Mouse (Mus musculus) limb, embryonic 14.5 days (tissue): Measurements from ENCODE around the gene Rap1gap. TPM values are rescaled to one million over a fixed set of nuclear protein-coding genes. Genes with fewer than 3 reads are reported as not detected.

ENCODE experiments used
- ATAC-seq: fragments of 200-750 bp; cut with Nextera tagmentation; 2 replicates; pipeline ENCODE4 v1.8.0; 2017; ENCODE audit warnings: low read depth, moderate number of reproducible peaks, moderate TSS enrichment; ENCODE audit not compliant: low FRiP score
- DNase-seq: peaks from one replicate; pipeline ENCODE4 v3.0.0-alpha.2; 2015; ENCODE audit warnings: low spot score
- H3K27ac ChIP-seq: fragments of 300-500 bp; sonication (generic); replicated peaks from 2 replicates; pipeline ENCODE4 v1.5.1; 2014; ENCODE audit warnings: low read depth, mild to moderate bottlenecking, low read length, moderate library complexity, mixed read lengths
- H3K27me3 ChIP-seq: fragments of 300-500 bp; sonication (generic); 2 replicates; pipeline ENCODE4 v1.6.1; 2014; ENCODE audit warnings: low read length, mixed read lengths; ENCODE audit not compliant: control insufficient read depth, insufficient read depth
- H3K36me3 ChIP-seq: fragments of 300-500 bp; sonication (generic); 2 replicates; pipeline ENCODE4 v1.6.1; 2014; ENCODE audit warnings: mild to moderate bottlenecking, low read length, moderate library complexity, mixed read lengths; ENCODE audit not compliant: control insufficient read depth, insufficient read depth
- H3K4me1 ChIP-seq: fragments of 300-500 bp; sonication (generic); 2 replicates; pipeline ENCODE4 v1.6.1; 2014; ENCODE audit warnings: antibody characterized with exemption, low read length, mixed read lengths; ENCODE audit not compliant: control insufficient read depth, insufficient read depth
- H3K4me2 ChIP-seq: fragments of 300-500 bp; sonication (generic); replicated peaks from 2 replicates; pipeline ENCODE4 v1.6.1; 2014; ENCODE audit warnings: low read depth, mild to moderate bottlenecking, low read length, moderate library complexity; ENCODE audit not compliant: severe bottlenecking
- H3K4me3 ChIP-seq: fragments of 300-500 bp; sonication (generic); replicated peaks from 2 replicates; pipeline ENCODE4 v1.5.1; 2014; ENCODE audit warnings: low read length
- H3K9ac ChIP-seq: fragments of 300-500 bp; sonication (generic); 2 replicates; pipeline ENCODE4 v1.6.1; 2014; ENCODE audit warnings: mild to moderate bottlenecking, low read depth, low read length, moderate library complexity; ENCODE audit not compliant: severe bottlenecking
- H3K9me3 ChIP-seq: fragments of 300-500 bp; sonication (generic); 2 replicates; pipeline ENCODE4 v1.6.1; 2016; ENCODE audit warnings: low read length; ENCODE audit not compliant: control insufficient read depth
- POLR2A ChIP-seq: fragments of 200-500 bp; IDR thresholded peaks from 2 replicates; pipeline ENCODE4 v1.8.0; 2012; ENCODE audit warnings: inconsistent platforms, mild to moderate bottlenecking, moderate library complexity, borderline replicate concordance; ENCODE audit not compliant: insufficient read depth, insufficient read length; ENCODE audit errors: extremely low read depth
- WGBS: fragments of 180-500 bp; shearing (Covaris S2); extraction: QIAGEN DNeasy Blood & Tissue Kit; methylation state at CpG from one replicate; pipeline ENCODE4 v1.1.7; 2014; 5-methylcytosine and 5-hydroxymethylcytosine counted together
- polyA plus RNA-seq, 2 experiments: library from polyadenylated mRNA; depleted of rRNA in 1 of 2; stranded (reverse) in 1 of 2; unstranded in 1 of 2; fragments of >200 nt; fragmentation: Nextera tagmentation in 1 of 2; extraction: Ambion mirVana in 1 of 2; gene quantifications; 2 replicates each; pipeline versions ENCODE4 v1.2.1 to v1.2.3; 2012 to 2014

Rap1gap gene
- polyA plus RNA-seq, 2 experiments, result 11.9 to 35.2 TPM

GRCm38 (mm10) chr4:137630153-137630552 is 34.4 kb upstream of the Rap1gap start:
- TF ChIP-seq POLR2A, result no peak
- H3K4me2 ChIP-seq, result no peak overlapping the region
- no peaks in the 10 kb centered on the region for H3K4me1 ChIP-seq
- H3K9me3 ChIP-seq, result no peaks in the 10 kb centered on the region
- no peak for DNase-seq
- no peaks in the 10 kb centered on the region for H3K27me3 ChIP-seq
- no peak overlapping the region for H3K27ac ChIP-seq
- no peak for ATAC-seq
- H3K9ac ChIP-seq, result no peak overlapping the region
- WGBS, result 82% methylated on average over 2 of the region's 2 CpGs
- H3K4me3 ChIP-seq, result no peak overlapping the region
- H3K36me3 ChIP-seq, result peaks cover 91% of the 10 kb centered on the region

DNA sequence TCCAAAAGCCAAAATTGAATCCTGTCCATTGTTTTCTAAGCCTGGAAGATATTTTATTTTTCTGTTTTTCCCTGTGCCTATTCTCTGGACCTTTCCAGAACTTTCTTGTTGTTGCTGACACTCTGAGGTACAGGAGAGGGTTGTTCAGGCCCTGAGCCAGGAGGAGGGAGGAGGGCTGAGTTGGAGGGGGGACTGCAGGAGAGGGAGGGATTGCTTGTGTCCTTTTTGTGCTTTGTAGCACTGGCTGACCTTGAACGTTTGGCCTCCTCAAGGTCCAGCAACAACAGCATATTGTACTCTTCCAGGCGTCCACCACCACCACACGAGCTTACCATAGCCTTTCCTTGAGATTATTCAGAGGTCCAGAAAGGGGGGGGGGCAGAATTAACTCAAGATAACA is 32.9 kb upstream of the Rap1gap start:
- 94% methylated on average over 3 of the region's 3 CpGs for WGBS
- DNase-seq (no peak), ATAC-seq (no peak)
- Histone ChIP-seq H3K27me3 (no peaks in the 10 kb centered on the region), H3K9ac (no peak overlapping the region), H3K4me2 (no peak overlapping the region), H3K4me1 (no peaks in the 10 kb centered on the region), H3K9me3 (no peaks in the 10 kb centered on the region), H3K36me3 (peaks cover 91% of the 10 kb centered on the region), H3K4me3 (no peak overlapping the region), H3K27ac (no peak overlapping the region)
- no peak for TF ChIP-seq POLR2A

GRCm38 (mm10) chr4:137633394-137633793 is 31.1 kb upstream of the Rap1gap start:
- Histone ChIP-seq H3K36me3 (peaks cover 95% of the 10 kb centered on the region), H3K27ac (no peak overlapping the region), H3K4me3 (no peak overlapping the region), H3K9ac (no peak overlapping the region), H3K4me1 (no peaks in the 10 kb centered on the region), H3K27me3 (no peaks in the 10 kb centered on the region), H3K9me3 (no peaks in the 10 kb centered on the region), H3K4me2 (no peak overlapping the region)
- 89% methylated on average over 4 of the region's 4 CpGs for WGBS
- DNase-seq (no peak), ATAC-seq (no peak)
- no peak for TF ChIP-seq POLR2A

DNA sequence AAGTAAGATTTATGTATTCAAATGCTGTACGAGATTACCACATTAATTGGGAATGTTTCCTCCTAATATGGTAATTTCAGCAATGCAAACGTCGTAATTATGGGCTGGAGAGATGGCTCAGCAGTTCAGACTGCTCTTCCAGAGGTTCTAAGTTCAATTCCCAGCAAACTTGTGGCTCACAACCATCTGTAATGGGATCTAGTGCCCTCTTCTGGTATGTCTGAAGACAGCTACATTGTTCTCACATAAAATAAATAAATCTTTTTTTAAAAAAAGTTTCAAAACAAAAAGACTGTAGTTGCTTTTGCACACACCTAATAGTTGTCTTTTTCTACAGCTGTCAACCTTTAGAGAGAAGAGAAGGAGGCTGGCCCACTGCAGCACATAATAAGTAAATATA is 27.9 kb upstream of the Rap1gap start:
- Histone ChIP-seq H3K4me2 (no peak overlapping the region), H3K36me3 (peaks cover 96% of the 10 kb centered on the region), H3K27ac (no peak overlapping the region), H3K27me3 (no peaks in the 10 kb centered on the region), H3K9me3 (no peaks in the 10 kb centered on the region), H3K4me3 (no peak overlapping the region), H3K9ac (no peak overlapping the region), H3K4me1 (no peaks in the 10 kb centered on the region)
- 91% methylated on average over 3 of the region's 3 CpGs for WGBS
- no peak for TF ChIP-seq POLR2A
- DNase-seq, result no peak
- no peak for ATAC-seq

- Histone ChIP-seq H3K4me1 (no peaks in the 10 kb centered on the region), H3K9ac (no peak overlapping the region), H3K27ac (no peak overlapping the region), H3K36me3 (peaks cover 88% of the 10 kb centered on the region), H3K27me3 (no peaks in the 10 kb centered on the region), H3K4me3 (no peak overlapping the region), H3K4me2 (no peak overlapping the region), H3K9me3 (no peaks in the 10 kb centered on the region)
- 91% methylated on average over 5 of the region's 5 CpGs for WGBS
- no peak for TF ChIP-seq POLR2A
- DNase-seq, result no peak
- no peak for ATAC-seq
These were observed 23.0 kb upstream of the Rap1gap start for GRCm38 (mm10) chr4:137641556-137641955.

- Histone ChIP-seq H3K4me3 (no peak overlapping the region), H3K36me3 (peaks cover 88% of the 10 kb centered on the region), H3K27ac (no peak overlapping the region), H3K27me3 (no peaks in the 10 kb centered on the region), H3K9me3 (no peaks in the 10 kb centered on the region), H3K4me1 (no peaks in the 10 kb centered on the region), H3K4me2 (no peak overlapping the region), H3K9ac (no peak overlapping the region)
- no peak for DNase-seq
- 65% methylated on average over 2 of the region's 2 CpGs for WGBS
- no peak for ATAC-seq
- TF ChIP-seq POLR2A, result no peak
These were observed 22.4 kb upstream of the Rap1gap start for GRCm38 (mm10) chr4:137642101-137642500.
